Mouse (Mus musculus) CH12.LX (cell line): ENCODE data around the gene Arl8b. TPM values are rescaled to one million over a fixed set of nuclear protein-coding genes. Genes with fewer than 3 reads are reported as not detected.

Experiments used
- DNase-seq: peaks from one replicate; pipeline ENCODE4 v3.0.0-alpha.2; 2013; ENCODE audit errors: extremely low read depth
- H3K27ac ChIP-seq: 2 replicates; pipeline ENCODE4 v1.5.1; 2012; ENCODE audit warnings: low read depth, mild to moderate bottlenecking, control low read depth, moderate library complexity; ENCODE audit not compliant: insufficient read depth
- H3K27me3 ChIP-seq: replicated peaks from 2 replicates; pipeline ENCODE3; 2012; ENCODE audit warnings: inconsistent platforms
- H3K36me3 ChIP-seq, 2 experiments: replicated peaks in 1 of 2; 2 replicates each; pipeline versions ENCODE3 to v1.6.1; 2012; ENCODE audit warnings: inconsistent platforms in 1 of 2, low read length in 1 of 2, mild to moderate bottlenecking in 1 of 2, mixed read lengths in 1 of 2, moderate library complexity in 1 of 2; ENCODE audit not compliant: control insufficient read depth in 1 of 2, insufficient read depth in 1 of 2
- H3K4me1 ChIP-seq, 2 experiments: 2 replicates each; pipeline ENCODE4 v1.6.1; 2012; ENCODE audit warnings: inconsistent platforms in 1 of 2, moderate library complexity in 1 of 2; ENCODE audit not compliant: insufficient read depth in 2 of 2, control insufficient read depth in 1 of 2
- H3K4me2 ChIP-seq: 2 replicates; pipeline ENCODE4 v1.6.1; 2012; ENCODE audit warnings: low read depth, mild to moderate bottlenecking, control low read depth; ENCODE audit not compliant: poor library complexity, insufficient read depth, severe bottlenecking
- H3K4me3 ChIP-seq, 3 experiments: fragments of 150-350 bp in 1 of 3; sonication (generic) in 1 of 3; replicated peaks in 1 of 3; 2 replicates each; pipeline versions ENCODE3 to v1.5.1; 2011 to 2012; ENCODE audit warnings: low read depth in 2 of 3, low read length in 2 of 3, mild to moderate bottlenecking in 2 of 3, moderate library complexity in 2 of 3, control low read depth in 1 of 3, improper control_type of control experiment in 1 of 3, inconsistent platforms in 1 of 3, mixed read lengths in 1 of 3; ENCODE audit not compliant: poor library complexity in 1 of 3
- H3K79me2 ChIP-seq: replicated peaks from 2 replicates; pipeline ENCODE4 v1.6.1; 2012; ENCODE audit warnings: mild to moderate bottlenecking, moderate library complexity; ENCODE audit not compliant: control insufficient read depth, poor library complexity, insufficient read depth, severe bottlenecking; ENCODE audit errors: extremely low read depth
- H3K9ac ChIP-seq: 2 replicates; pipeline ENCODE4 v1.6.1; 2012; ENCODE audit warnings: low read depth, mild to moderate bottlenecking, control low read depth, moderate library complexity; ENCODE audit not compliant: insufficient read depth
- H3K9me3 ChIP-seq: replicated peaks from 2 replicates; pipeline ENCODE3; 2012; ENCODE audit warnings: low read length, inconsistent platforms, mixed read lengths
- BHLHE40 ChIP-seq: IDR thresholded peaks from 2 replicates; pipeline ENCODE4 v1.6.1; 2011; ENCODE audit warnings: mild to moderate bottlenecking, low read depth, low read length, improper control_type of control experiment
- CHD1 ChIP-seq: IDR thresholded peaks from 2 replicates; pipeline ENCODE4 v1.6.1; 2012; ENCODE audit warnings: low read depth, low read length, improper control_type of control experiment, inconsistent platforms
- CHD2 ChIP-seq: IDR thresholded peaks from 2 replicates; pipeline ENCODE4 v1.6.1; 2011; ENCODE audit warnings: low read length, improper control_type of control experiment
- ELF1 ChIP-seq: IDR thresholded peaks from 2 replicates; pipeline ENCODE4 v1.6.1; 2014; ENCODE audit warnings: low read depth, mild to moderate bottlenecking, inconsistent platforms, low read length, improper control_type of control experiment
- ETS1 ChIP-seq: conservative IDR thresholded peaks from 2 replicates; pipeline ENCODE4 v1.6.1; 2012; ENCODE audit warnings: low read depth, mild to moderate bottlenecking, inconsistent platforms, low read length, improper control_type of control experiment, moderate library complexity
- HCFC1 ChIP-seq: IDR thresholded peaks from 2 replicates; pipeline ENCODE4 v1.6.1; 2012; ENCODE audit warnings: low read depth, mild to moderate bottlenecking, inconsistent platforms, low read length, improper control_type of control experiment
- JUND ChIP-seq: conservative IDR thresholded peaks from 2 replicates; pipeline ENCODE4 v1.6.1; 2011; ENCODE audit warnings: low read depth, low read length, improper control_type of control experiment
- KAT2A ChIP-seq: IDR thresholded peaks from 2 replicates; pipeline ENCODE4 v1.6.1; 2012; ENCODE audit warnings: low read length, improper control_type of control experiment, inconsistent platforms; ENCODE audit not compliant: insufficient replicate concordance
- MAX ChIP-seq: IDR thresholded peaks from 2 replicates; pipeline ENCODE4 v1.6.1; 2011; ENCODE audit warnings: low read length, improper control_type of control experiment
- MAZ ChIP-seq: IDR thresholded peaks from 2 replicates; pipeline ENCODE4 v1.6.1; 2012; ENCODE audit warnings: low read depth, mild to moderate bottlenecking, inconsistent platforms, low read length, improper control_type of control experiment, moderate library complexity
- MEF2A ChIP-seq: IDR thresholded peaks from 2 replicates; pipeline ENCODE4 v1.6.1; 2014; ENCODE audit warnings: low read depth, mild to moderate bottlenecking, inconsistent platforms, low read length, improper control_type of control experiment, borderline replicate concordance
- MXI1 ChIP-seq: IDR thresholded peaks from 2 replicates; pipeline ENCODE4 v1.6.1; 2011; ENCODE audit warnings: mild to moderate bottlenecking, low read depth, low read length, improper control_type of control experiment
- NELFE ChIP-seq: IDR thresholded peaks from 2 replicates; pipeline ENCODE4 v1.6.1; 2011; ENCODE audit warnings: low read depth, low read length, improper control_type of control experiment
- PAX5 ChIP-seq: IDR thresholded peaks from 2 replicates; pipeline ENCODE4 v1.6.1; 2012; ENCODE audit warnings: low read length, inconsistent platforms, mixed read lengths
- POLR2A ChIP-seq: IDR thresholded peaks from 2 replicates; pipeline ENCODE4 v1.6.1; 2011; ENCODE audit warnings: low read depth, mild to moderate bottlenecking, improper control_type of control experiment, low read length
- POLR2AphosphoS2 ChIP-seq: IDR thresholded peaks from 2 replicates; pipeline ENCODE4 v1.6.1; 2011; ENCODE audit warnings: low read depth, low read length, improper control_type of control experiment
- RAD21 ChIP-seq: IDR thresholded peaks from 2 replicates; pipeline ENCODE4 v1.6.1; 2011; ENCODE audit warnings: low read depth, mild to moderate bottlenecking, low read length, improper control_type of control experiment, moderate library complexity
- RCOR1 ChIP-seq: conservative IDR thresholded peaks from 2 replicates; pipeline ENCODE4 v1.6.1; 2012; ENCODE audit warnings: low read depth, mild to moderate bottlenecking, inconsistent platforms, low read length, improper control_type of control experiment
- SMC3 ChIP-seq: IDR thresholded peaks from 2 replicates; pipeline ENCODE4 v1.6.1; 2011; ENCODE audit warnings: low read depth, low read length, improper control_type of control experiment
- TCF12 ChIP-seq: IDR thresholded peaks from 2 replicates; pipeline ENCODE4 v1.6.1; 2014; ENCODE audit warnings: low read depth, mild to moderate bottlenecking, inconsistent platforms, low read length, improper control_type of control experiment
- USF2 ChIP-seq: conservative IDR thresholded peaks from 2 replicates; pipeline ENCODE4 v1.6.1; 2011; ENCODE audit warnings: low read depth, low read length, improper control_type of control experiment
- ZKSCAN1 ChIP-seq: IDR thresholded peaks from 2 replicates; pipeline ENCODE4 v1.6.1; 2012; ENCODE audit warnings: low read depth, inconsistent platforms, low read length, improper control_type of control experiment, borderline replicate concordance
- ZNF384 ChIP-seq: IDR thresholded peaks from 2 replicates; pipeline ENCODE4 v1.6.1; 2012; ENCODE audit warnings: low read depth, low read length, improper control_type of control experiment, inconsistent platforms
- dilution Hi-C: fragments of 300-500 bp; cut with MboI; formaldehyde crosslinking; loops from 2 replicates; pipeline ENCODE4 v1.14.3; 2020; ENCODE audit warnings: low sequenced_read_pairs; ENCODE audit not compliant: extremely low pct_unique_long_range_greater_than_20kb, extremely low pct_ligation_motif_present
- in situ Hi-C: fragments of 300-500 bp; cut with MboI; formaldehyde crosslinking; loops from 3 replicates; pipeline ENCODE4 v1.14.3; 2019; ENCODE audit warnings: low sequenced_read_pairs, low pct_ligation_motif_present, low pct_unique_long_range_greater_than_20kb, mixed read lengths
- polyA plus RNA-seq: library from polyadenylated mRNA; unstranded; fragments of >175 nt; gene quantifications from 2 replicates; pipeline ENCODE4 v1.2.1, GENCODE M21; 2012; ENCODE audit warnings: low read depth; ENCODE audit not compliant: insufficient read length
- total RNA-seq, 2 experiments: library from RNA; depleted of rRNA; stranded (reverse); fragments of 300-350 nt in 1 of 2; fragments of >200 nt in 1 of 2; gene quantifications; 2 replicates each; pipeline ENCODE4 v1.2.3; 2012 to 2014

Arl8b gene
- total and polyA plus RNA-seq, 3 experiments, result 47.8 to 170 (median 141) TPM

DNA sequence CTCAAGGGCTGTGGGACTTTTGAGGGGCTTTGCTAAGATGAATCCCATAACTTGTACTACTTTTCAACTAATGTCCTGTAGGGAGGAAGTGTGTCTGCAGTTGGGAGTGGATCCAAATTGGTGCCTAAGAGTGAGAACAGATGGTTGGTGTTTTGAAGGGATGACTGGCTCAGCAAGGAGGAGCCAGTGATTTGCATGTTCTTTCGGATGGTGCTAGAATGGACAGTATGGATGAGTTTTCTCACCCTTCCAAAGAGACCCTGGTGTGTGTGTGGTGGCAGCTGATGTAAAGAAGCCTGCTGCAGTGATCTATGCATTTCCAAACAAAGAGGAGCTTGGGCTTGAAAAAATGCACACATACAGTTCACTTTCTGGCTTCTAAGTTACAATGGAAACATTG is 22.3 kb downstream of the Arl8b start:
- TF ChIP-seq HCFC1 (no peak), MXI1 (no peak), SMC3 (no peak), PAX5 (no peak), ZNF384 (no peak), MAX (no peak), RCOR1 (no peak), CHD2 (no peak), USF2 (no peak), ETS1 (no peak), TCF12 (no peak), JUND (no peak), ELF1 (no peak), POLR2A (no peak), MAZ (no peak), CHD1 (no peak), ZKSCAN1 (no peak), NELFE (no peak), POLR2AphosphoS2 (no peak), KAT2A (no peak)
- H3K4me2 ChIP-seq, result no peak overlapping the region; the same call in 1 of the 2 replicates
- H3K9ac ChIP-seq, result no peak overlapping the region
- H3K4me1 ChIP-seq, result peaks cover 13 to 76% of the 10 kb centered on the region in 2 experiments
- dilution Hi-C loops, result no loop called here
- no peak overlapping the region for H3K4me3 ChIP-seq
- in situ Hi-C loops, result no loop called here
- H3K9me3 ChIP-seq, result no peaks in the 10 kb centered on the region
- H3K79me2 ChIP-seq, result peaks cover 87% of the 10 kb centered on the region
- no peak overlapping the region for H3K27ac ChIP-seq
- no peak for DNase-seq
- H3K36me3 ChIP-seq, result peaks cover 0 to 26% of the 10 kb centered on the region in 2 experiments
- no peaks in the 10 kb centered on the region for H3K27me3 ChIP-seq

DNA sequence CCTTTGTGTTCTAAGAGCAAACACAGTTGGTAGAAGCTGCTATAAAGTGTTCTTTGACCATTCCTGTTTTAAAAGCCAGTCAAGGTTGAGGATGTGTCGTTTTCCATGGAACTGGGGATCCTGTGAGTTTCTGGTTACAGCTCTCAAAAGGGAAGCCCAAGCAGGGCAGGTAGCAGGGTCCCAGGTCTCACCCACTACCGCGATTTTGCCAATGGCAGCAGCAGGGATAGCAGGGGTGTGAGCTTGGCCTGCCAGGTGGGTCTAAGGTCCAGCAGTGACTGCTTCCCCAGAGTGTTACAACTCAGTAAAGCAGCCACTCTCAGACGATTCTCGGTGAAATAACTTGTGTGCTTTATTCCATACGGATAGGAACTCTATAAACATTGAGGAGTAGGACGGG is 23.0 kb downstream of the Arl8b start:
- peaks cover 86% of the 10 kb centered on the region for H3K79me2 ChIP-seq
- in situ Hi-C loops, result no loop called here
- no peaks in the 10 kb centered on the region for H3K27me3 ChIP-seq
- no peak overlapping the region for H3K4me2 ChIP-seq
- TF ChIP-seq RAD21, result no peak
- TF ChIP-seq MEF2A, result no peak
- no peak for TF ChIP-seq BHLHE40
- TF ChIP-seq, all 38 proteins: peak for 0
- Histone ChIP-seq H3K9me3 (no peaks in the 10 kb centered on the region), H3K27ac (no peak overlapping the region), H3K9ac (no peak overlapping the region), H3K36me3 (peaks cover 0 to 29% of the 10 kb centered on the region in 2 experiments), H3K4me1 (peaks cover 13 to 79% of the 10 kb centered on the region in 2 experiments), H3K4me3 (no peak overlapping the region)
- DNase-seq, result no peak
- dilution Hi-C loops, result no loop called here
